Mouse (Mus musculus): ENCODE data around the gene Gng10. TPM values are rescaled to one million over a fixed set of nuclear protein-coding genes. Genes with fewer than 3 reads are reported as not detected.
A peak's percentile ranks its signal among the peaks of the same experiment; 100 is the strongest.

The Gng10 gene
- total and polyA plus RNA-seq, 3 experiments: 51.2 to 59.1 TPM; not detected in 1

GRCm38 (mm10) chr4:59047222-59047621 is 12.3 kb downstream of the Gng10 start:
- Histone ChIP-seq H3K27me3 (ENCODE audit: control insufficient read depth in 1 of 2, insufficient read depth in 2 of 2, low read length in 2 of 2) (no peaks in the 10 kb centered on the region), H3K9me3 (replicated peaks; ENCODE audit: insufficient read depth, low read length) (no peaks in the 10 kb centered on the region), H3K4me1 (ENCODE audit: control insufficient read depth in 1 of 2, insufficient read depth in 2 of 2, low read length in 2 of 2) (peaks cover 6 to 12% of the 10 kb centered on the region in 2 experiments), H3K36me3 (ENCODE audit: control insufficient read depth in 1 of 2, insufficient read depth in 2 of 2, low read length in 2 of 2) (peaks cover 0 to 17% of the 10 kb centered on the region in 2 experiments; a peak in 2 of 4 replicates), H3K4me3 (ENCODE audit: control insufficient read depth in 1 of 2, insufficient read depth in 1 of 2, low read depth in 2 of 2, low read length in 2 of 2) (no peak overlapping the region), H3K9ac (ENCODE audit: control insufficient read depth, low read depth, low read length, poor library complexity, severe bottlenecking) (no peak overlapping the region), H3K27ac (ENCODE audit: control insufficient read depth, low read depth, low read length) (no peak overlapping the region), H3K79me2 (ENCODE audit: control insufficient read depth, insufficient read depth, low read length, poor library complexity) (no peaks in the 10 kb centered on the region)
- no peak for TF ChIP-seq GATA1 (IDR thresholded peaks at IDR 0.05; ENCODE audit: low read depth, low read length)
- no peak for TF ChIP-seq POLR2AphosphoS2 (IDR thresholded peaks at IDR 0.05; ENCODE audit: low read length)
- TF ChIP-seq EP300 (IDR thresholded peaks at IDR 0.05; ENCODE audit: low read depth in 1 of 2, low read length in 2 of 2): no peak
- DNase-seq (ENCODE audit: low read depth, low spot score): no peak

DNA sequence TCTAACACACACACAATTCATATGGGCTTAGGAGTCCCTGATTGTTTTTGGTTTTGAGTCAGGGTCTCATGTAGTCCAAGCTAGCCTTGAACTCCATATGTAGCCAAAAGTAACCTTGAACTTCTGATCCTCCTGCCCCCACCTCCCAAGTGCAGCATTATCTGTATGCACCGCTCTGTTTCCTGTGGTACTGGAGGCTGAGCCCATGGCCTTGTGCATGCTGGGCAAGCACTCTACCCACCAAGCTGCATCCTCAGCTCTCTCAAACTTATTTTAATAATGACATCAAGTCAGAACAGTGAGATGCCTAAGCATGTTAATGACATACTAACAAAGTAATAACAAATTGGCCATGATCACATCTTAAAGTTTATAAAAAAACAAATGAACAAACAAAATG is 16.2 kb downstream of the Gng10 start:
- Histone ChIP-seq H3K27me3 (ENCODE audit: control insufficient read depth in 1 of 2, insufficient read depth in 2 of 2, low read length in 2 of 2) (no peaks in the 10 kb centered on the region), H3K4me1 (ENCODE audit: control insufficient read depth in 1 of 2, insufficient read depth in 2 of 2, low read length in 2 of 2) (peaks cover 0 to 3% of the 10 kb centered on the region in 2 experiments; a peak in 2 of 4 replicates), H3K27ac (ENCODE audit: control insufficient read depth, low read depth, low read length) (no peak overlapping the region), H3K36me3 (ENCODE audit: control insufficient read depth in 1 of 2, insufficient read depth in 2 of 2, low read length in 2 of 2) (peaks cover 0 to 3% of the 10 kb centered on the region in 2 experiments; a peak in 1 of 4 replicates), H3K79me2 (ENCODE audit: control insufficient read depth, insufficient read depth, low read length, poor library complexity) (no peaks in the 10 kb centered on the region), H3K9ac (ENCODE audit: control insufficient read depth, low read depth, low read length, poor library complexity, severe bottlenecking) (no peak overlapping the region), H3K4me3 (ENCODE audit: control insufficient read depth in 1 of 2, insufficient read depth in 1 of 2, low read depth in 2 of 2, low read length in 2 of 2) (no peak overlapping the region), H3K9me3 (replicated peaks; ENCODE audit: insufficient read depth, low read length) (no peaks in the 10 kb centered on the region)
- no peak for TF ChIP-seq ZKSCAN1 (IDR thresholded peaks at IDR 0.05; ENCODE audit: low read depth, low read length)
- TF ChIP-seq USF1 (IDR thresholded peaks at IDR 0.05; ENCODE audit: low read depth, low read length): no peak
- no peak for TF ChIP-seq E2F4 (IDR thresholded peaks at IDR 0.05; ENCODE audit: borderline replicate concordance, low read depth, low read length)
- TF ChIP-seq ZC3H11A (IDR thresholded peaks at IDR 0.05; ENCODE audit: low read depth, low read length): no peak
- DNase-seq (ENCODE audit: low read depth, low spot score): no peak

- no peaks in the 10 kb centered on the region for H3K36me3 ChIP-seq (ENCODE audit: control insufficient read depth in 1 of 2, insufficient read depth in 2 of 2, low read length in 2 of 2)
- no peak overlapping the region for H3K27ac ChIP-seq (ENCODE audit: control insufficient read depth, low read depth, low read length)
- H3K27me3 ChIP-seq (ENCODE audit: control insufficient read depth in 1 of 2, insufficient read depth in 2 of 2, low read length in 2 of 2): no peaks in the 10 kb centered on the region
- H3K4me1 ChIP-seq (ENCODE audit: control insufficient read depth in 1 of 2, insufficient read depth in 2 of 2, low read length in 2 of 2): no peaks in the 10 kb centered on the region
- H3K9ac ChIP-seq (ENCODE audit: control insufficient read depth, low read depth, low read length, poor library complexity, severe bottlenecking): no peak overlapping the region
- no peaks in the 10 kb centered on the region for H3K79me2 ChIP-seq (ENCODE audit: control insufficient read depth, insufficient read depth, low read length, poor library complexity)
- no peaks in the 10 kb centered on the region for H3K9me3 ChIP-seq (replicated peaks; ENCODE audit: insufficient read depth, low read length)
- H3K4me3 ChIP-seq (ENCODE audit: control insufficient read depth in 1 of 2, insufficient read depth in 1 of 2, low read depth in 2 of 2, low read length in 2 of 2): no peak overlapping the region
- DNase-seq (ENCODE audit: low read depth, low spot score): no peak
- TF ChIP-seq MAFK (IDR thresholded peaks at IDR 0.05; ENCODE audit: borderline replicate concordance, low read depth, low read length) (peak; percentile 83), MXI1 (IDR thresholded peaks at IDR 0.05; ENCODE audit: low read depth, low read length) (no peak)
Measured at GRCm38 (mm10) chr4:59057929-59058328, 23.0 kb downstream of the Gng10 start.

DNA sequence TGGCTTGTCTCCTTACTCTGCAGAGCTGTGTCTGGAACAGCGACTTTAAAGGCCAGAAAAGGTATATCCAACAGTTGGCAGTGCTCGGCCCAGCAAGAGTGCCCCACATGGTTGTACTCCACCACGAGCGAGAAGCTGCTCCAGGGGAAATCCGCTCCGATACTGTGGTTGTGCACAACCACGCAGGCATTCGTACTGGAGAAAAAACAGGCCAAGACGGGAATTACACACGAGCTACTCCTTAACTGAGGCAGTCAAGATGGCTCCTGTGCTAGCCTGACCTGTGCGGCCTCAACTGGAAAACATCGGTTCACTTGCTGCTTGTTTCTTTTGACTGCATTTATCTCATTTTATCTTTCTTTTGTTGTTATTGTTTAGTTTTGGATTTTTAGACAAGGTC is 27.6 kb downstream of the Gng10 start:
- Histone ChIP-seq H3K9ac (ENCODE audit: control insufficient read depth, low read depth, low read length, poor library complexity, severe bottlenecking) (no peak overlapping the region), H3K79me2 (ENCODE audit: control insufficient read depth, insufficient read depth, low read length, poor library complexity) (no peaks in the 10 kb centered on the region), H3K27me3 (ENCODE audit: control insufficient read depth in 1 of 2, insufficient read depth in 2 of 2, low read length in 2 of 2) (no peaks in the 10 kb centered on the region), H3K9me3 (replicated peaks; ENCODE audit: insufficient read depth, low read length) (no peaks in the 10 kb centered on the region), H3K4me3 (ENCODE audit: control insufficient read depth in 1 of 2, insufficient read depth in 1 of 2, low read depth in 2 of 2, low read length in 2 of 2) (no peak overlapping the region), H3K27ac (ENCODE audit: control insufficient read depth, low read depth, low read length) (no peak overlapping the region), H3K36me3 (ENCODE audit: control insufficient read depth in 1 of 2, insufficient read depth in 2 of 2, low read length in 2 of 2) (no peaks in the 10 kb centered on the region), H3K4me1 (ENCODE audit: control insufficient read depth in 1 of 2, insufficient read depth in 2 of 2, low read length in 2 of 2) (no peaks in the 10 kb centered on the region)
- no peak for DNase-seq (ENCODE audit: low read depth, low spot score)
- TF ChIP-seq MEF2A (IDR thresholded peaks at IDR 0.05; ENCODE audit: extremely low read depth, insufficient replicate concordance, low read depth, low read length, poor library complexity, severe bottlenecking) (no peak), CHD1 (IDR thresholded peaks at IDR 0.05; ENCODE audit: low read depth, low read length) (no peak), SIN3A (IDR thresholded peaks at IDR 0.05; ENCODE audit: low read length) (no peak), POLR2AphosphoS2 (IDR thresholded peaks at IDR 0.05; ENCODE audit: low read length) (no peak), GATA1 (IDR thresholded peaks at IDR 0.05; ENCODE audit: low read depth, low read length) (no peak), KAT2A (conservative IDR thresholded peaks at IDR 0.05; ENCODE audit: low read depth, low read length) (no peak), CTCF (IDR thresholded peaks at IDR 0.05 in 2 of 3, conservative IDR thresholded peaks at IDR 0.05 in 1 of 3; ENCODE audit: control insufficient read depth in 1 of 3, insufficient read depth in 1 of 3, low read depth in 2 of 3, low read length in 3 of 3, poor library complexity in 1 of 3, severe bottlenecking in 1 of 3) (no peak), E2F4 (IDR thresholded peaks at IDR 0.05; ENCODE audit: borderline replicate concordance, low read depth, low read length) (no peak), MAFK (IDR thresholded peaks at IDR 0.05; ENCODE audit: borderline replicate concordance, low read depth, low read length) (no peak), GABPA (IDR thresholded peaks at IDR 0.05; ENCODE audit: low read depth, low read length) (no peak), SMC3 (IDR thresholded peaks at IDR 0.05; ENCODE audit: low read depth, low read length) (no peak), ZKSCAN1 (IDR thresholded peaks at IDR 0.05; ENCODE audit: low read depth, low read length) (no peak), ETS1 (IDR thresholded peaks at IDR 0.05; ENCODE audit: low read depth, low read length) (no peak), NRF1 (IDR thresholded peaks at IDR 0.05; ENCODE audit: insufficient read depth, low read depth, low read length, poor library complexity, severe bottlenecking) (no peak), NELFE (IDR thresholded peaks at IDR 0.05; ENCODE audit: low read depth, low read length) (no peak), POLR2A (IDR thresholded peaks at IDR 0.05; ENCODE audit: control insufficient read depth in 1 of 2, insufficient read depth in 1 of 2, low read depth in 1 of 2, low read length in 2 of 2, poor library complexity in 1 of 2) (no peak)
